Mouse (Mus musculus) liver, adult 2 months (tissue): ENCODE measurements at regions not wholly inside any gene's neighbourhood (a gene's known extent, or its start where the extent isn't known, plus 50 kb on each side); places are given as distances from the start of the nearest gene placed in this dataset.

Experiments used
- CTCF ChIP-seq: fragments of 200-500 bp; IDR thresholded peaks from 2 replicates; pipeline ENCODE4 v1.5.1; 2011; ENCODE audit warnings: low read depth, low read length, control low read depth
- POLR2A ChIP-seq: fragments of 200-500 bp; IDR thresholded peaks from 2 replicates; pipeline ENCODE4 v1.6.1; 2011; ENCODE audit warnings: low read length, control low read depth; ENCODE audit not compliant: insufficient read depth; ENCODE audit errors: extremely low read depth

- TF ChIP-seq POLR2A (no peak), CTCF (no peak)
Measured at GRCm38 (mm10) chr10:46269710-46270109, 692.1 kb downstream of the Hace1 start.
